ENCODE assay signal across 8 mouse cellular contexts in the genomic region with DNA sequence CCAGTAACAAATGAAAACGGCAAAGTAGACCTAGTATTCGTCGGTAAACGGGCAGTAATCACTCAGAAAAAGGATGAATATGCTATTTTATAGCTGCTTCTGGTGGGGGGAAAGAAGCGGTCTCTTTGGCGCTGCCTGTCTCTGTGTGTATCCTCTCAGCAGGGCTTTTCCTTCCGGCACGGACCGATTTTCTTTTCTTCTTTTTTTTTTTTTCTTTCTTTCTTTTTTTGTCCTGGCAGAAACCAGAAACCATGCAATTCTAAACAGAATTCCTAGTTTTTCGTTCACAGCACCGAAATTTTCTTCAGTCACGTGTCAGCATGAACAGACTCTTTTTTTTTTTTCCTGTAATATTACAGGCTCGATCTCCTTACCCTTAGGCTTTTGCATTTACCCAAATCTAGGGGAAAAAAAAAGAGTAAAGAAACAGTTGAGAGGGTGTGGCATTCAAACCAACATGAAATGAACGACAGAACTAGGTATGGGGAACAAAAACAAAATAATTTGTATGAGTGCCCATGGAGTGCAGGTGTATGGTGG. TPM values are rescaled to one million over a fixed set of nuclear protein-coding genes. Genes with fewer than 3 reads are reported as not detected.
DNase-seq lines count a peak whose midpoint lies in the region; ATAC-seq and TF ChIP-seq lines count a peak whose summit lies in the region.

No protein-coding gene starts in this region.

- peak; percentile 40 for DNase-seq in kidney, postnatal 0 days (ENCODE audit: low spot score)
- DNase-seq in kidney, adult 11 months = no peak
- no peak for DNase-seq in heart, postnatal 0 days (ENCODE audit: low spot score)
- DNase-seq in midbrain, embryonic 10.5 days (ENCODE audit: low spot score) = no peak
- no peak for DNase-seq in layer of hippocampus, adult 9-10 months (ENCODE audit: low spot score)
- DNase-seq in urinary bladder, postnatal 14 days (ENCODE audit: low spot score) = no peak
- DNase-seq in spleen, postnatal 36 days (ENCODE audit: low spot score in 2 of 2) = no peak

- ATAC-seq in kidney, postnatal 0 days (replicated peaks; ENCODE audit: low FRiP score, low read depth) = no peak
- no peak for ATAC-seq in heart, postnatal 0 days (ENCODE audit: insufficient read depth, low read depth)

- 2% methylated on average over 14 of the region's 14 CpGs for WGBS in kidney, postnatal 0 days
- under 1% methylated on average over 14 of the region's 14 CpGs for WGBS in bone marrow, adult 2 months
- WGBS in heart, postnatal 0 days = 7% methylated on average over 14 of the region's 14 CpGs
- 5% methylated on average over 14 of the region's 14 CpGs for WGBS in midbrain, embryonic 10.5 days

- H3K36me3 ChIP-seq in kidney, postnatal 0 days (ENCODE audit: insufficient read depth, low read length) = no peaks in the 10 kb centered on the region
- H3K36me3 ChIP-seq in heart, postnatal 0 days (replicated peaks; ENCODE audit: control insufficient read depth, insufficient read depth, low read length) = no peaks in the 10 kb centered on the region
- no peaks in the 10 kb centered on the region for H3K36me3 ChIP-seq in midbrain, embryonic 10.5 days

- TF ChIP-seq EP300 in heart, postnatal 0 days (IDR thresholded peaks at IDR 0.05; ENCODE audit: low read depth) = no peak

- H3K9ac ChIP-seq in kidney, postnatal 0 days (ENCODE audit: low read depth, low read length) = peak overlapping the region; percentile 98
- H3K9ac ChIP-seq in heart, postnatal 0 days (replicated peaks; ENCODE audit: low read depth, low read length) = peak overlapping the region; percentile 94

- no peak for TF ChIP-seq CTCF in kidney, postnatal 0 days (IDR thresholded peaks at IDR 0.05; ENCODE audit: low read depth)
- TF ChIP-seq CTCF in bone marrow, adult 2 months (IDR thresholded peaks at IDR 0.05; ENCODE audit: control insufficient read depth, insufficient read depth, low read length) = no peak
- TF ChIP-seq CTCF in heart, postnatal 0 days (IDR thresholded peaks at IDR 0.05; ENCODE audit: low read depth) = no peak

- no peak for TF ChIP-seq POLR2A in bone marrow, adult 2 months (IDR thresholded peaks at IDR 0.05; ENCODE audit: borderline replicate concordance, control insufficient read depth, low read depth, low read length)

- no peaks in the 10 kb centered on the region for H3K27me3 ChIP-seq in kidney, postnatal 0 days (ENCODE audit: insufficient read depth, low read length)
- H3K27me3 ChIP-seq in heart, postnatal 0 days (ENCODE audit: control insufficient read depth, insufficient read depth, low read length) = no peaks in the 10 kb centered on the region
- H3K27me3 ChIP-seq in midbrain, embryonic 10.5 days (ENCODE audit: low read depth, poor library complexity, severe bottlenecking) = no peaks in the 10 kb centered on the region

- H3K4me3 ChIP-seq in kidney, postnatal 0 days (replicated peaks; ENCODE audit: low read depth, low read length) = peak overlapping the region; percentile 92
- peak overlapping the region; percentile 46 for H3K4me3 ChIP-seq in bone marrow, adult 2 months (replicated peaks; ENCODE audit: control insufficient read depth, low read depth, low read length)
- peak overlapping the region; percentile 89 for H3K4me3 ChIP-seq in heart, postnatal 0 days (ENCODE audit: low read depth, low read length)
- H3K4me3 ChIP-seq in midbrain, embryonic 10.5 days = peak overlapping the region; percentile 92

- peak overlapping the region; percentile 83 for H3K4me2 ChIP-seq in kidney, postnatal 0 days (ENCODE audit: low read length)
- peak overlapping the region; percentile 96 for H3K4me2 ChIP-seq in heart, postnatal 0 days (ENCODE audit: low read depth, low read length)

- H3K9me3 ChIP-seq in kidney, postnatal 0 days (replicated peaks; ENCODE audit: low read length) = no peaks in the 10 kb centered on the region
- no peaks in the 10 kb centered on the region for H3K9me3 ChIP-seq in heart, postnatal 0 days (replicated peaks; ENCODE audit: control insufficient read depth, low read length)
- no peaks in the 10 kb centered on the region for H3K9me3 ChIP-seq in midbrain, embryonic 10.5 days (replicated peaks)

- peaks cover 6% of the 10 kb centered on the region for H3K4me1 ChIP-seq in kidney, postnatal 0 days (replicated peaks; ENCODE audit: insufficient read depth, low read length)
- no peaks in the 10 kb centered on the region; the same call in 1 of the 2 replicates for H3K4me1 ChIP-seq in bone marrow, adult 2 months (ENCODE audit: control insufficient read depth, insufficient read depth, low read length)
- H3K4me1 ChIP-seq in heart, postnatal 0 days (ENCODE audit: control insufficient read depth, insufficient read depth) = peaks cover 7% of the 10 kb centered on the region
- peaks cover 35% of the 10 kb centered on the region for H3K4me1 ChIP-seq in midbrain, embryonic 10.5 days

- peak overlapping the region; percentile 98; the same call in 1 of the 2 replicates for H3K27ac ChIP-seq in kidney, postnatal 0 days
- H3K27ac ChIP-seq in bone marrow, adult 2 months (ENCODE audit: control insufficient read depth, insufficient read depth, low read depth, low read length, poor library complexity) = no peak overlapping the region
- H3K27ac ChIP-seq in heart, postnatal 0 days (ENCODE audit: low read depth) = peak overlapping the region; percentile 98
- H3K27ac ChIP-seq in midbrain, embryonic 10.5 days (replicated peaks) = peak overlapping the region; percentile 100

RNA-seq across cellular contexts. Expression of a gene that starts 1.4 kb away (rescaled TPM):
- 18.1 and 19.2 TPM in 2 replicates for polyA plus RNA-seq in kidney, postnatal 0 days (2015; fragmentation: Nextera tagmentation; extraction: Ambion mirVana)
- 4.6 and 9.4 TPM in 2 replicates for polyA plus RNA-seq in bone marrow, adult 2 months (2011; ENCODE audit: insufficient read depth, insufficient read length, low replicate concordance, missing spikeins)
- 26.8 and 35.5 TPM in 2 replicates for total RNA-seq in heart, postnatal 0 days (2014; rRNA removed; ENCODE audit: low replicate concordance)
- 11.5 and 14.9 TPM in 2 replicates for polyA plus RNA-seq in heart, postnatal 0 days (2015; fragmentation: Nextera tagmentation; extraction: Ambion mirVana)
- 28.9 and 32.1 TPM in 2 replicates for polyA plus RNA-seq in midbrain, embryonic 10.5 days (2016; fragmentation: Nextera tagmentation; extraction: Ambion mirVana)
